Mouse (Mus musculus) frontal cortex, postnatal 25 days (tissue): ENCODE measurements around the gene Akr1b7.
"Not testable (repeated sequence)": the region's sequence is repeated elsewhere in the genome, so short reads cannot be mapped to it uniquely, and the experiment has no call there.

Source experiments
- DNase-seq, 2 experiments: peaks; one replicate each; pipeline ENCODE4 v3.0.0; 2022; ENCODE audit warnings: low spot score in 2 of 2

Gene Akr1b7

DNA sequence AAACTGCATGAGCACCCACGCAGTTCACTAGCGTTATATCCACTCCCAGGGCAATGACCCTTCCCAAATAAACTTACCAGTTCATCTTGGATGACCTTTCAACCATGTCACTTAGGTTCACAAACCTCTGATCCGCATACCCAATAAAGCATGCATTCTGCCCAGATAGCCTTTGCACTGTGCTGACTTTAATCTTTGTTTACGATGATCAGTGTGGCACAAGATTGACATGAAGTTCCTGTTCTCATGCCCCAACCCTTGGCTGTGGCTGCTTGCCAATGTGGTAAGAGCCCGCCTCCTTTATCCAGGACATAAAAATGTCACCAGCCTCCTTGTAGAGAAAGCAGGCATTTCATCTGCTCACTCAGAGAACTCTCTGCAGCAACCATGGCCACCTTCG lies at the start of gene Akr1b7:
Gene Akr1b7 (plus strand): TSS at position 312 of the 400 bp plus-strand sequence.
- DNase-seq, result no peak

DNA sequence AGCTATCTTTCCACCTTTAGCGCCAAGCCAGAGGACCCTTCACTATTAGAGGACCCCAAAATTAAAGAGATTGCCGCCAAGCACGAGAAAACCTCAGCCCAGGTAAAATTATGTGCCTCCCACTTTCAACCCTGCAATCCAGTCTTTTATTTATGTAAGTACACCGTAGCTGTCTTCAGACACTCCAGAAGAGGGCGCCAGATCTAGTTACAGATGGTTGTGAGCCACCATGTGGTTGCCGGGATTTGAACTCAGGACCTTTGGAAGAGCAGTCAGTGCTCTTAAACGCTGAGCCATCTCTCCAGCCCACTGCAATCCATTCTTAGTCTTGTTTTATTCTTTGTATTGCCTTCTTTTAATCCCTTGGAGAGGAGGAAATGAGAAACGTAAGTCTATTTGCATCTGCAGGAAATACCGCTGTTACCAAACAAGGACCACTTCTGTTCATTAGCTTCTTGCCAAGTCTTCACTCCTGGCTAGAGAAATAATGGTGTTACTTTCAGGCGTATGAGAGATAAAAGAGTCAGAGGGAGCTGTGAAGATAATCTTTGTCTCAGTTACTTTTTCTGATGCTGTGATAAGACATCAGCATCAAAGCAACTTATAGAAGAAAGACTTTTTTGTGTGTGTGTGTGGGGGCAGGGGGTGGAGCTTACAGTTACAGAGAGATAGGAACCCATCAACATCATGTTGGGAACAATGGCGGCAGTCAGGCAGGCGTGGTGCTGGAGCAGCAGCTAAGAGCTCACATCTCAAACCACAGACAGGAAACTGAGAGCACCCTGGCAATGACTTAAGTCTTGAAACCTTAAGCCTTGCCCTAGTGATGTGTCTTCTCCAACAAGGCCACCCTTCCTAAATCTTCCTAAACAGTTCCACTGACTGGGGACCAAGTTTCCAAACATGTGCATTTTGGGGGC lies 47.7 kb upstream of the Akr1b7 start:
- no peak for DNase-seq

DNA sequence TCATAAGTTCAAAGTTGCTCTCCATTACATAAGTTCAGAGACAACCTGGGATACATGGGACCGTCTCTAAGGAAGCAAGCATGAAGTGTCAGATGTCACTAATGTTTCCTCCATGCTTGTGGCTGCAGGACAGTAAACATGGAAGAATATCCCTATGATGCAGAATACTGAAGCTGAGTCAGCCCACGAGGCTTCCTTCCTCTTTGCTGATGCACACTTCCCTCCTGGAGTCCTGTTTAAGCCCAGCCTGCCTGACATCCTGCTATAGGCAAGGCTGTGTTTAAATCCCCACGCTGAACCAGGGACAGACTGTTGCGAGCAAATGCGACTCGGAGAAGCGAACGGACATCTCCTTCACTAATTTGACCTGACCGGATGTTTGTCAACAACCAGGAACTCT lies 44.1 kb upstream of the Akr1b7 start:
- DNase-seq, result no peak

DNA sequence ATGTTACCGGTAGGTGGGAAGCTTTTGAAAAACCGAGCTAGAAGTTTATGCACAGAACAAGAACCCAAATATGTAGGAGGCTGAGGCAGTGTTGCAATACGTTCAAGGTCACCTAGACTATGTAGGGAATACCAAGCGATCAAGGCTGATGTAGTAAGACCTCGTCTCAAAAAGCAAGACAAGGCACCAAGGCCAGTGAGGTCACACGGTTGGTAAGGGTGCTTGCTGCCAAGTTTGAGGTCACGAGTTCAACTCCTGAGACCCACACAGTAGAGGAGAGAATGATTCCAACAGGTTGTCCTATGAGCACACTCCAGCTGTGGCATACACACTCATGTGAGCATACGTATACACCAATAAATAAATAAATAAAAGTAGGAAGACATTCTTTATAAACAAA lies 42.1 kb upstream of the Akr1b7 start:
- no peak for DNase-seq

- peak; percentile 73 to 75 for DNase-seq
Observed at GRCm38 (mm10) chr6:34371700-34372351, 40.3 kb upstream of the Akr1b7 start.

DNA sequence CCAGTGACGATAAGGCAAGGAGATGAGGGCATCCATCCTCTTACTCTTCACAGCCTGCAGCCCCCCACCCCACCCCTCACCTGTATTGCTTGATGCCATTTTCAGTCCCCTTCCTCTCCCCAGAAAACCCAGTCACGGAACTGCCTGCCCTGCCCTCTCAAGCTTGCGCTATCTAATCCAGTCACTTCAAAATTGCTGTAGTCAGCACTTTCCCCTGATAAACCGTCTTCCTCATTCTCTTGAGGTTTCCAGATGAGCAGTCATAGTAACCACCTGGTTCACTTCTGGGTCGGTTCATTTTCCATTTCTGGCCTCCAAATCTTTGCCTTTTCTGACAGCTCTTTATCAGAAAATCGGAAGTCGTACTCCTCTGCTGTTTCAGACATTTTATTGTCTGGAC lies 38.3 kb upstream of the Akr1b7 start:
- no peak for DNase-seq

DNA sequence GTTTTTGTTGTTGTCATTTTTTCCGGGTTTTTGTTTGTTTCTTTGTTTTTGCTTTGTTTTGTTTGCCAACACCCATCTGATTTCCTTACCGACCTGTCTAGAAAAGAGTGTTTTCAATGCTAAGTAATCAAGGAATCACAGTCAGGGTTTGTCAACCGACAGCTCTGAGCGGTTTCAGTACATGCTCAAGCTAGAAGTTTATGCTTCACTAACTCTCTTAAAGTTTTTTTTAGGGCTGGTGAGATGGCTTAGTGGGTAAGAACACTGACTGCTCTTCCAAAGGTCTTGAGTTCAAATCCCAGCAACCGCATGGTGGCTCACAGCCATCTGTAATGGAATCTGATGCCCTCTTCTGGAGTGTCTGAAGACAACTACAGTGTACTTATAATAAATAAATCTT lies 36.2 kb upstream of the Akr1b7 start:
- DNase-seq, result not testable (repeated sequence)

- no peak for DNase-seq
Observed at GRCm38 (mm10) chr6:34383401-34383800, 28.7 kb upstream of the Akr1b7 start.

GRCm38 (mm10) chr6:34384110-34384661 lies 27.9 kb upstream of the Akr1b7 start, which contains the start of gene Akr1b10:
Akr1b10 (plus strand) TSS chr6:34384218.
- peak; percentile 48 to 72 for DNase-seq

- DNase-seq, result no peak
Observed at GRCm38 (mm10) chr6:34384701-34385370, 27.3 kb upstream of the Akr1b7 start.

DNA sequence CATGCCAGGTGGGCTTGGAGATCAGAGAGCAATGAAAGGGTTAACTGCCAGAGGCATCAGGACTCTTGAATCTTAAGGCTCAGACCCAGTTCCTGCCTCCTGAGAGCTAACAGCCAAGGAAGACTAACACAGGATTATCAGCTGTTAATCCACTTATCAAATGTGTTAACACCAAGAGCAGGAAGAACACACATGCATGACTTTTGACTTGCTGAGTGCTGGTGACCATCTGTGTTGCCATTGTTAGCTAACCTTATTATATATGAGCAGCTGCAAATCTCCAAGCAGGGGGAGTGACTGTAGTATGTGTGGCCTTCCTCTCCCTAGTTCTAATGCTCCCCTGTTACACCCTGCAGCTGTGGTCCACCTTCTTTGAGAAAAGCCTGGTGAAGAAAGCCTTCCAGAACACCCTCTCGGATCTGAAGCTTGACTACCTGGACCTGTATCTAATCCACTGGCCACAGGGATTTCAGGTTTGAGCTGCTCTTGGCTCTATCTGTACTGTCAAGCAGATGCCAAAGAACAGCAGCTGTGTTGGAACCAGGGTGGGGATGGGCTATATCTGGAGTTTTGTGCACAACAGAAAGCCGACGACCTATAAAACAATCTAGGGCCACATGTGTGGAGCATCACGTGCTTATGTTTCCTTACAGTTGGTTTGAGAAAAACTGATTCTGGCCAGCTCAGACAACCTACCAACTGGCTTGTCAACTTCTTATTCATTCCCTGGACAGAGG lies 23.5 kb upstream of the Akr1b7 start:
- no peak for DNase-seq

DNA sequence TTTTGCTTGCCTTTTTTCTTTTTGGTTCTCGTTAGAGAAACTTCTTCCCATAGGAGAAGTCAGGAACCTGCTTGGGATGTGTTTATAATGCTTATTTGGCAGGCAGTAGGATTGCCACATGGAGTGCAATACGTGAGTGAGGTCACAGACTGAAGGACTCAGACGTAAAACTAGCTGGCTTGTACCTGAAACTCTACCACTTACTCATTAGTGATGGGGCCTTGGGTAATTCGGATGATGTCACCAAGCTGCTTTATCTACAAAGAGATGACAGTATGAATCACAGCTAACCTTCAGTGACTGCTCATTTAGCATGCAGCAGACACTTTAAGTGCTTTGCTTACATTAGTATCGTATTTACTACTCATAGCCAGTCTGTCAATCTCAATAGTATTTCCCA lies 16.2 kb upstream of the Akr1b7 start:
- DNase-seq, result no peak

- no peak for DNase-seq
Observed at GRCm38 (mm10) chr6:34398431-34398830, 13.7 kb upstream of the Akr1b7 start.

DNA sequence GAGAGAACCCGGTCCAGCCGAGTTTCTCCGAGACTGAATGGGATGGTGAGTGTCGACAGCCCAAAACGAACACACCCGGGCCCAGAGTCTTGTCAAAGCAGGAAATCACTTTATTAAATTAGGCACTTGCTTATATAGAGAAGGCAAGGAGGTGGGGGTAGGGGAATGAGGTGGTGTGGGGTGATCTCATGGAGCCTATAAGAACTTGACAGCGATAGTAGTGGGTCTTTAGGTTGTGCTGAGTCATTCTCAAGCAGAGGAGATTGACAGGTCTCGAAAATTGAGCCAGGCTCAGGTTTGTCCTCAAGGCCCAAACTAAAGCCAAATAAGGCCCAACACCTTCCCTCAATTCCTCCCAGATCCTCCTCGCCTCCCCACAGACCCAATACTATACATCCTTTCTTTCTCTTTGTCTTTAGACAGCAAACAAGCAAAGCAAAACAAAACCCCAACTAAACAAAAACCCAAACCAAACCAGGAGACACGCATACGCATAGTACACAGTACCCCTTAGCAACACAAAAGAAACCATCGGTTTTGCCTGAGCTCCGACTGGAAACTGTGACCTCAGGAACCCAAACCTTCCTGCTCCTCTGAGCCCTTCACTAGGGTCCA lies 12.4 kb upstream of the Akr1b7 start:
- no peak for DNase-seq

- DNase-seq, result no peak
Observed at GRCm38 (mm10) chr6:34400696-34401095, 11.4 kb upstream of the Akr1b7 start.

- DNase-seq, result no peak
Observed at GRCm38 (mm10) chr6:34406746-34407145, 5.4 kb upstream of the Akr1b7 start.

DNA sequence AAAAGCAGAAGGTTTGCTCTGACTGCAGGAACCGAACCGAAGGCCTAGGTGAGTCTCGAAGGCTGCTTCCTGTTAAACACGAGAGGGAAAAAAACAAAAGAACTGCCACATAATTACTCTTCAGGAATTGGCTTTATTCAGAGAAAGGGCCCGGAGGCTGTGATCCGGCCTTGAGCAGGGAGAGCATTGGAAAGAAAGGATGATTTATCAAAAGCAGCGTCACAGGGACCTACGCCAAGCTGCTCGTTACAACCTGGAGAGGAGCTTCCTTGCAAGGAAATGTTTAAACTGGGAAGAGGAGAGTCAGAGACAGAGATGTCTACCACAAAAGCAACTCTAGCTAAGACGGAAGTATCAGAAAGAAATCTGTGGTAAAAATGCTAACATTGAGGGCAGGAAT lies 4.7 kb upstream of the Akr1b7 start:
- no peak for DNase-seq

DNA sequence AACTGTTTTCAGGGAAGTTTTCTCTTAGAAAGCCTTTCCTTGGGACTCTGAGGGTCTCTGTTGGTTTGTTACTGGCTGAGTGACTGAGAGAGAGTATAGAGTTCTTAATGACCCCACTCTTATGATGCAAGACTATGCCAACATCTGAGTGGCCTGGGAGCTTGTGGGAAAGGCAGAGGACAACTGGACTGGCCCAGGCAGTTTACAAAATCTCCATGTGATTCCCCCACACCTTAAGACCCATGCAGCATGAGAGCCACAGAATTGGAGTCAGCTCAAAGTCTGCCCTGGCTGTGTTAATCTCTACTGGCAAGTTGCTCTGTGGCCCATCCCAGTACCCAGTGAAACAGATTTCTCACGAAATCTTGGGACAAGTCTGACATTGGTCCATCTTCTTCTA lies 554 bp downstream of the Akr1b7 start:
- DNase-seq, result no peak

GRCm38 (mm10) chr6:34413386-34413785 lies 1.3 kb downstream of the Akr1b7 start:
- DNase-seq, result not testable (repeated sequence)

GRCm38 (mm10) chr6:34416521-34416920 lies 4.4 kb downstream of the Akr1b7 start:
- no peak for DNase-seq

- DNase-seq, result no peak
Observed at GRCm38 (mm10) chr6:34419071-34419470, 6.9 kb downstream of the Akr1b7 start.
